Mouse (Mus musculus) liver, embryonic 14.5 days (tissue): ENCODE measurements at regions not wholly inside any gene's neighbourhood (a gene's known extent, or its start where the extent isn't known, plus 50 kb on each side); places are given as distances from the start of the nearest gene placed in this dataset. TPM values are rescaled to one million over a fixed set of nuclear protein-coding genes. Genes with fewer than 3 reads are reported as not detected.

Source experiments
- ATAC-seq: fragments of 200-750 bp; cut with Nextera tagmentation; 2 replicates; pipeline ENCODE4 v1.8.0; 2017; ENCODE audit warnings: moderate number of reproducible peaks, mild to moderate bottlenecking, moderate library complexity; ENCODE audit not compliant: insufficient read depth
- DNase-seq, 3 experiments: peaks; one replicate each; pipeline ENCODE4 v3.0.0-alpha.2; 2012 to 2013; ENCODE audit warnings: low read depth in 3 of 3, low spot score in 3 of 3
- H3K27ac ChIP-seq: fragments of 300-500 bp; sonication (generic); 2 replicates; pipeline ENCODE4 v1.5.1; 2014; ENCODE audit warnings: moderate library complexity, mild to moderate bottlenecking, control low read depth, inconsistent platforms
- H3K27me3 ChIP-seq: fragments of 300-500 bp; sonication (generic); 2 replicates; pipeline ENCODE4 v1.6.1; 2014; ENCODE audit warnings: mild to moderate bottlenecking, low read length, moderate library complexity; ENCODE audit not compliant: control insufficient read depth, insufficient read depth
- H3K36me3 ChIP-seq: fragments of 300-500 bp; sonication (generic); replicated peaks from 2 replicates; pipeline ENCODE4 v1.6.1; 2014; ENCODE audit warnings: low read depth; ENCODE audit not compliant: control insufficient read depth, insufficient read depth
- H3K4me1 ChIP-seq, 2 experiments: fragments of 200-500 bp in 1 of 2; fragments of 300-500 bp in 1 of 2; sonication (generic) in 1 of 2; replicated peaks; 2 replicates each; pipeline ENCODE4 v1.6.1; 2012 to 2014; ENCODE audit warnings: antibody characterized with exemption in 1 of 2, inconsistent platforms in 1 of 2, low read length in 1 of 2; ENCODE audit not compliant: control insufficient read depth in 2 of 2, insufficient read depth in 2 of 2
- H3K4me2 ChIP-seq: fragments of 300-500 bp; sonication (generic); 2 replicates; pipeline ENCODE4 v1.6.1; 2014; ENCODE audit warnings: low read depth, mild to moderate bottlenecking, control low read depth, moderate library complexity
- H3K4me3 ChIP-seq, 2 experiments: fragments of 200-500 bp in 1 of 2; fragments of 300-500 bp in 1 of 2; sonication (generic) in 1 of 2; 2 replicates each; pipeline ENCODE4 v1.5.1; 2012 to 2014; ENCODE audit warnings: low read depth in 2 of 2, low read length in 2 of 2, mild to moderate bottlenecking in 2 of 2, control low read depth in 1 of 2, inconsistent platforms in 1 of 2, moderate library complexity in 1 of 2; ENCODE audit not compliant: insufficient read depth in 1 of 2
- H3K9ac ChIP-seq: fragments of 300-500 bp; sonication (generic); replicated peaks from 2 replicates; pipeline ENCODE4 v1.6.1; 2014; ENCODE audit warnings: mild to moderate bottlenecking, control low read depth, moderate library complexity
- H3K9me3 ChIP-seq: fragments of 300-500 bp; sonication (generic); 2 replicates; pipeline ENCODE4 v1.6.1; 2016; ENCODE audit warnings: low read length, mixed read lengths; ENCODE audit not compliant: control insufficient read depth
- CTCF ChIP-seq: IDR thresholded peaks from 2 replicates; pipeline ENCODE4 v1.5.1; 2016; ENCODE audit warnings: antibody characterized with exemption, low read depth, control low read depth
- EP300 ChIP-seq: IDR thresholded peaks from 2 replicates; pipeline ENCODE4 v1.6.1; 2016; ENCODE audit warnings: antibody characterized with exemption, low read depth
- WGBS: fragments of 180-500 bp; shearing (Covaris S2); extraction: QIAGEN DNeasy Blood & Tissue Kit; methylation state at CpG from one replicate; pipeline ENCODE4 v1.1.7; 2014; ENCODE audit not compliant: insufficient replicate concordance; 5-methylcytosine and 5-hydroxymethylcytosine counted together
- microRNA-seq: library from miRNA; unstranded; fragments of <30 nt; microRNA quantifications from one replicate; pipeline ENCODE4, GENCODE M21; 2016

DNA sequence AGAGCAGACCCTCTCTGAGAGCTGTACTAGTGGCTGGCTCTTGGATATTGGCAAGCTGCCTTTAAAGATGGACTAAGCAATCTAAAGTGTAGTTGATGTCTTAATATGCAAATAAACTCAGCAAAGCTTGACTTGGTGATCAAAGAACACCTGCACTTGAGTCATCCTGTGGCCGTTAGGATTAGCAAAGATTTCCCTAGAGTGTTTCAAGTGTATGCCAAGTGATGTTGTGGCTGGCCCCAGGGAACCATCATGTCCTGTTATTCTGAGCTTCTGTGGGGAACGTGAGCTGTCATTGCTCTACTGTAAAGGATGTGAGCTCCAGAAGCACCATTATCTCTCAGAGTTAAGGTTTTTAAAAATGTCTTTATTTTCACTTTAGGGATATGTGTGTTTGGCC is 751.1 kb downstream of the Rpia start:
- Histone ChIP-seq H3K36me3 (no peaks in the 10 kb centered on the region), H3K4me3 (no peak overlapping the region), H3K9ac (no peak overlapping the region), H3K4me2 (no peak overlapping the region), H3K9me3 (no peaks in the 10 kb centered on the region), H3K27ac (no peak overlapping the region), H3K4me1 (no peaks in the 10 kb centered on the region), H3K27me3 (no peaks in the 10 kb centered on the region)
- WGBS, result 38% methylated on average over 2 of the region's 2 CpGs
- TF ChIP-seq CTCF (no peak), EP300 (no peak)
- ATAC-seq (no peak), DNase-seq (no peak)

DNA sequence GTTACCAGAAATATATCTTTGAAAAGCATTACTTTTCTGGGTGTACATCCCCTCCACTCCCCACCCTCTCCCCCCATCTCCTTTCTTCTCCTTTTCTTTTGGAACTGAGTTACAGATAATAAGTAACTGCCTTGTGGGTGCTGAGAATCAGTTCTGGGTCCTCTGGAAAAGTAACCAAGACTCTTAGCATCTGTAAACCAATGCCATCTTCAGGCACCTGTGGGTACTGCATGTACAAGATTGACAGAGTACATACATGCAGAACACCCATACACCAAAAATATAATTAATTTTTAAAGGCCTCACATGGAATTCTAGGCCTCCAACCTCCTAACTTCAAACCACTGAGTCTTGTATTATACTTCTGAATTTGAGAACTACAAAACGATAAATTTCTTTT is 758.4 kb downstream of the Rpia start:
- H3K9ac ChIP-seq, result no peak overlapping the region
- ATAC-seq (no peak), DNase-seq (no peak)
- no peak overlapping the region for H3K4me2 ChIP-seq
- H3K36me3 ChIP-seq, result no peaks in the 10 kb centered on the region
- 36% methylated on average over 1 of the region's 1 CpGs for whole genome bisulfite sequencing
- H3K4me1 ChIP-seq, result no peaks in the 10 kb centered on the region
- TF ChIP-seq EP300, result no peak
- TF ChIP-seq CTCF, result no peak
- H3K27me3 ChIP-seq, result no peaks in the 10 kb centered on the region
- H3K9me3 ChIP-seq, result no peaks in the 10 kb centered on the region
- no peak overlapping the region for H3K27ac ChIP-seq
- no peak overlapping the region for H3K4me3 ChIP-seq

DNA sequence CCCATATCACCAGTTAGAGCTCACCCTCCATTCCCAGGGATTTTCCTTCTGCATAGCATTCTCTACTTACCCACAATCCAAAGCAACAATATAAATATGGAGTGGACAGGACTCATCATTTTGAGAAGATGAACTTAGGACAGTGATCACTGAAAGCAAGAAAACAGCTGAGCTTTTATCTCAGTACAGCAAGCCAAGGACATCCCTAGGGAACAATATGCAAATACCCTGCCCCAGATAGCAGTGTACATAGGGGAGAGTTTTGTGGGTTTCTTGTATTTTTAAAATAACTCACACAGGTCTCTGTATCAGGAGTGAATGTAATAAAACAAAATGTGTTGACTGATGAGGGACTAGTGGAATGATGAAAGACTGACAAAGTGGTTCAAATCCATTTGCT is 780.5 kb downstream of the Rpia start:
- Histone ChIP-seq H3K36me3 (no peaks in the 10 kb centered on the region), H3K27ac (no peak overlapping the region), H3K4me1 (no peaks in the 10 kb centered on the region), H3K4me3 (no peak overlapping the region), H3K9ac (no peak overlapping the region), H3K27me3 (no peaks in the 10 kb centered on the region), H3K4me2 (no peak overlapping the region), H3K9me3 (no peaks in the 10 kb centered on the region)
- ATAC-seq (no peak), DNase-seq (no peak)
- TF ChIP-seq EP300 (no peak), CTCF (no peak)

Small RNA genes lying in the stretch of these regions (microRNA-seq; reads per million reads assigned to microRNA genes)
- not detected for gene Gm23694
- not detected for gene Gm24096
